Mouse (Mus musculus) spleen, adult 2 months (tissue): ENCODE measurements around the gene 1810010D01Rik.

Experiments used
- CTCF ChIP-seq: fragments of 200-500 bp; IDR thresholded peaks from 2 replicates; pipeline ENCODE4 v1.5.1; 2011; ENCODE audit warnings: mild to moderate bottlenecking, inconsistent platforms; ENCODE audit not compliant: insufficient read depth, insufficient read length, insufficient replicate concordance; ENCODE audit errors: extremely low read depth
- POLR2A ChIP-seq: fragments of 200-500 bp; IDR thresholded peaks from 2 replicates; pipeline ENCODE4 v1.6.1; 2011; ENCODE audit warnings: low read depth, low read length, inconsistent platforms

DNA sequence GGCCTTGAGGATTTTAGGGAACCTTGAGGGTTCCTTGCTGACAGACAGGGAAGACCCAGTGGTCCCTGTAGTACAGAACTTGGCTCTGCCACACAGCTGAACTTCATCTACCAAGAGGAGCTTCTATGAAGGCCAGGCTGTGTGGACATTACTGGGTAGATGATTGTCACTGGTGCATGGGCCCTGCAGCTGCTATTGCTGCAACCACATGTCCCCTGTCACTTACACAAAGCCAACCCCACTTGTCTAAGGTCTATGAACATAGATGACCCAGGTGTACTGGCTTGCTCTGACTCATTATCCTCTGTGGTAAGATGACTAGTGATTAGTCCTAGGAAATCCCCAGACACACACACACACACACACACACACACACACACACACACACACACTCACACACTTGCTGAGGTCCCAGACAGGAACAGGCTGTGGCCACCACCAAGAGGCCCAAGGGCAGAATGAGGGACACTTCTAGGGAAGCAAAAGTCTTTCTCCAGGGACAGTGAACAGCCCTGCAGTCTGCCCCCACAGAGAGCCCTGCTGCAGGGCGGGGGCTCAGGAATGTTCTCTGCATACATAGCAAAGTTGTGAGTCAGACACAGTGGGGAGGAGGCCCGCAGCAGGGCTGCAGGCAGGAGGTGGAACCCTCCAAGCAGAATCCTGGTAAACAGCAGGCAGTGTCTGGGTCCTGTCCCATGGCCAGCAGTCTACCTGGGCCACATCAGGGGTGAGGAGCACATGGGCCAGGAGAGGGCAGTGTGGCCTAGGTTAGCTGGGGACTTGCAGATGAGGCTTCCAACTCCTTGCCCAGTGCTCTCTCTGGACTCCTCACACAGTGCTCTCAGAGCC is 14.1 kb upstream of the 1810010D01Rik start:
- TF ChIP-seq CTCF, result no peak
- no peak for TF ChIP-seq POLR2A
